Mouse (Mus musculus) cerebellum, adult 2 months (tissue): ENCODE results near the gene Mmp15.

Experiments used
- CTCF ChIP-seq: fragments of 200-500 bp; IDR thresholded peaks from 2 replicates; pipeline ENCODE4 v1.5.1; 2011; ENCODE audit warnings: low read depth, mild to moderate bottlenecking, control low read depth, low read length, moderate library complexity, borderline replicate concordance; ENCODE audit not compliant: insufficient read depth
- POLR2A ChIP-seq: fragments of 200-500 bp; IDR thresholded peaks from 2 replicates; pipeline ENCODE4 v1.6.1; 2011; ENCODE audit warnings: low read length, control low read depth, borderline replicate concordance; ENCODE audit not compliant: insufficient read depth

GRCm38 (mm10) chr8:95360181-95361015, 8.3 kb downstream of the Mmp15 start:
- no peak for TF ChIP-seq CTCF
- TF ChIP-seq POLR2A: no peak
